Mouse (Mus musculus) kidney, postnatal 0 days (tissue): ENCODE measurements at regions not wholly inside any gene's neighbourhood (a gene's known extent, or its start where the extent isn't known, plus 50 kb on each side); places are given as distances from the start of the nearest gene placed in this dataset.

ENCODE experiments used
- ATAC-seq: fragments of 200-750 bp; cut with Nextera tagmentation; replicated peaks from 2 replicates; pipeline ENCODE4 v1.8.0; 2017; ENCODE audit warnings: low read depth, moderate number of reproducible peaks, moderate TSS enrichment, moderate library complexity; ENCODE audit not compliant: low FRiP score
- DNase-seq: peaks from one replicate; pipeline ENCODE4 v3.0.0-alpha.2; 2016; ENCODE audit warnings: low spot score
- H3K27ac ChIP-seq: fragments of 300-500 bp; sonication (generic); 2 replicates; pipeline ENCODE4 v1.5.1; 2014; ENCODE audit warnings: mild to moderate bottlenecking
- H3K27me3 ChIP-seq: fragments of 300-500 bp; sonication (generic); 2 replicates; pipeline ENCODE4 v1.6.1; 2014; ENCODE audit warnings: low read length, mixed read lengths; ENCODE audit not compliant: insufficient read depth
- H3K36me3 ChIP-seq: fragments of 300-500 bp; sonication (generic); 2 replicates; pipeline ENCODE4 v1.6.1; 2014; ENCODE audit warnings: low read length, mixed read lengths; ENCODE audit not compliant: insufficient read depth
- H3K4me1 ChIP-seq: fragments of 300-500 bp; sonication (generic); replicated peaks from 2 replicates; pipeline ENCODE4 v1.6.1; 2014; ENCODE audit warnings: antibody characterized with exemption, low read length, mixed read lengths; ENCODE audit not compliant: insufficient read depth
- H3K4me2 ChIP-seq: fragments of 300-500 bp; sonication (generic); 2 replicates; pipeline ENCODE4 v1.6.1; 2014; ENCODE audit warnings: mild to moderate bottlenecking, low read length, moderate library complexity, mixed read lengths
- H3K4me3 ChIP-seq: fragments of 300-500 bp; sonication (generic); replicated peaks from 2 replicates; pipeline ENCODE4 v1.5.1; 2014; ENCODE audit warnings: low read depth, low read length
- H3K9ac ChIP-seq: fragments of 300-500 bp; sonication (generic); 2 replicates; pipeline ENCODE4 v1.6.1; 2014; ENCODE audit warnings: low read depth, low read length
- H3K9me3 ChIP-seq: fragments of 300-500 bp; sonication (generic); replicated peaks from 2 replicates; pipeline ENCODE4 v1.6.1; 2016; ENCODE audit warnings: low read length, inconsistent platforms, mixed read lengths
- CTCF ChIP-seq: IDR thresholded peaks from 2 replicates; pipeline ENCODE4 v1.5.1; 2016; ENCODE audit warnings: antibody characterized with exemption, low read depth, mild to moderate bottlenecking, moderate library complexity
- WGBS: fragments of 180-500 bp; shearing (Covaris S2); extraction: QIAGEN DNeasy Blood & Tissue Kit; methylation state at CpG from one replicate; pipeline ENCODE4 v1.1.7; 2014; 5-methylcytosine and 5-hydroxymethylcytosine counted together

DNA sequence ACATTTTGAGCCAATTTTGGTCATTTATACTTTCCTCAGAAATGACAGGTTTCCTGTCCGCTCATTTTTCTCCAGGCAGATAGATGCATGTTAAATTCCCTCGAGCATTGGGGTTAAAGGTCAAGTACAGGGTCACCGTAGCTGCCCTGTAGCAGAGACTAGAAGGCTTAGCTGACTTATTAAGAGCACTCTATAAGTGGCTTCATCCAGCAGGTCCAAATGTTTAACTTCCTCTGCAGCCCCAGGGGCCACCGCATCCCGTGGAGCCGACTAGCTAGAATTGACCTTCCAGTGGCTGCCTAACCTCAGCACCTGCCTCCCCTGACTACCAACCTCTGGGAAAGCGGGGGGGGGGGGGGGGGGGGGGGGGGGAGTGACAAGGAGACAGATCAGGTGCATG lies 114.7 kb downstream of the Rpl14 start:
- no peaks in the 10 kb centered on the region for H3K36me3 ChIP-seq
- H3K27me3 ChIP-seq = no peaks in the 10 kb centered on the region
- DNase-seq (no peak), ATAC-seq (no peak)
- no peaks in the 10 kb centered on the region for H3K9me3 ChIP-seq
- H3K9ac ChIP-seq = no peak overlapping the region
- no peak for TF ChIP-seq CTCF
- WGBS = 15% methylated on average over 6 of the region's 7 CpGs
- H3K27ac ChIP-seq = no peak overlapping the region
- H3K4me3 ChIP-seq = no peak overlapping the region
- no peak overlapping the region for H3K4me2 ChIP-seq
- H3K4me1 ChIP-seq = peaks cover 10% of the 10 kb centered on the region

- Histone ChIP-seq H3K9me3 (no peaks in the 10 kb centered on the region), H3K4me1 (peaks cover 18% of the 10 kb centered on the region), H3K4me3 (no peak overlapping the region), H3K9ac (no peak overlapping the region), H3K36me3 (no peaks in the 10 kb centered on the region), H3K27ac (no peak overlapping the region), H3K4me2 (no peak overlapping the region), H3K27me3 (no peaks in the 10 kb centered on the region)
- TF ChIP-seq CTCF = no peak
- DNase-seq (no peak), ATAC-seq (no peak)
- WGBS = 83% methylated on average over 11 of the region's 11 CpGs
Observed at GRCm38 (mm10) chr9:120689025-120689424, 117.8 kb downstream of the Rpl14 start.

GRCm38 (mm10) chr9:120690510-120690909 lies 119.3 kb downstream of the Rpl14 start:
- Histone ChIP-seq H3K4me2 (no peak overlapping the region), H3K4me1 (peaks cover 18% of the 10 kb centered on the region), H3K36me3 (no peaks in the 10 kb centered on the region), H3K9me3 (no peaks in the 10 kb centered on the region), H3K9ac (no peak overlapping the region), H3K27ac (peak overlapping the region; percentile 92), H3K27me3 (no peaks in the 10 kb centered on the region), H3K4me3 (no peak overlapping the region)
- 17% methylated on average over 5 of the region's 5 CpGs for WGBS
- no peak for DNase-seq
- no peak for ATAC-seq
- 0 out of 2 replicates have a peak, but pooled peaks have one; percentile 1 for TF ChIP-seq CTCF

- 4% methylated on average over 30 of the region's 30 CpGs for WGBS
- no peaks in the 10 kb centered on the region for H3K27me3 ChIP-seq
- H3K4me1 ChIP-seq = peaks cover 18% of the 10 kb centered on the region
- H3K9me3 ChIP-seq = no peaks in the 10 kb centered on the region
- H3K27ac ChIP-seq = peak overlapping the region; percentile 92
- 0 out of 2 replicates have a peak overlapping the region, but pooled peaks have one; percentile 23 for H3K9ac ChIP-seq
- TF ChIP-seq CTCF = peak; percentile 65
- peak overlapping the region; percentile 43 for H3K4me2 ChIP-seq
- no peaks in the 10 kb centered on the region for H3K36me3 ChIP-seq
- ATAC-seq = peak; percentile 90
- DNase-seq = peak; percentile 97
- H3K4me3 ChIP-seq = no peak overlapping the region
Observed at GRCm38 (mm10) chr9:120690961-120691941, 120.0 kb downstream of the Rpl14 start.

DNA sequence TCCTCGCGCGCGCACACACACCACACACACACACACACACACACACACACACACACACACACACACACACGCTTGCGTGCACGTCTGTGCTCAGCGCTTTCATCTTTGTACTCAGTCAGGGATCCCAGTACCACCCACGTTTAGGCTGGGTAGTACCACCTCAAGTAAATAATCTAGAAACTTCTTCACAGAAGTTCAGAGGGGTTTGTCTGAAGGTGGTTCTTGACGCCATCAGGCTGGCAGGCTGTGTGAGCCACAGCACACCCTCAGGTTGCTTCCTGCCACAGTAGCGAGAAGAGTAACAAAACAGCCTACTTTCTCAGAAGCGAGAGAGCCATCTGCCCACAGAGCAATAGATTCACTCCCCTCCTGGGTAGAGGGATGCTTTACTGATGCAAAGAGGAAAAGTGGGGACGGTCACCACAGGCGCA lies 120.7 kb downstream of the Rpl14 start:
- Histone ChIP-seq H3K36me3 (no peaks in the 10 kb centered on the region), H3K4me2 (peak overlapping the region; percentile 43), H3K9ac (no peak overlapping the region), H3K4me3 (no peak overlapping the region), H3K9me3 (no peaks in the 10 kb centered on the region), H3K4me1 (peaks cover 18% of the 10 kb centered on the region), H3K27me3 (no peaks in the 10 kb centered on the region), H3K27ac (peak overlapping the region; percentile 92)
- no peak for TF ChIP-seq CTCF
- ATAC-seq = no peak; the same call in 1 of the 2 replicates
- DNase-seq = no peak
- 15% methylated on average over 13 of the region's 14 CpGs for WGBS

DNA sequence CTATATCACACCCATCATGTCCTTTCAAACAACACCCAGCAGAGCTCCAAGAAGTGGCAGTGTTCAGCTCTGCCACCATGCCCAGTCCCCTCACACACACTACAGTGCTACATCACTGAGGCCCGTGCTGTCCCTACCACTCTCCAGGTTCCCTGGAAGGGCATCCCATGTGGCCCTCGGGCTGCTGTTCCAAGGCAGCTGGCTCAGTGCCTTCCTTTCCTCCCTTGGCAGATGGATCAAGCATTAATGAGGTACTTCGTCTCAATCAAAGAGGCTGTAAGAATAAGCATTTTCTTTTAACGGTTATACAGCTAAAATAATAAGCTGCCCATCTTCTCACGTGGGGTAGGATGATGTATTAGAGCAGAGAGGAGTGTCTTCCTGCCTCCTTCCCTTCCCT lies 123.2 kb downstream of the Rpl14 start:
- Histone ChIP-seq H3K9ac (no peak overlapping the region), H3K4me3 (no peak overlapping the region), H3K4me2 (no peak overlapping the region), H3K4me1 (peaks cover 18% of the 10 kb centered on the region), H3K27ac (no peak overlapping the region), H3K27me3 (no peaks in the 10 kb centered on the region), H3K9me3 (no peaks in the 10 kb centered on the region), H3K36me3 (no peaks in the 10 kb centered on the region)
- ATAC-seq (no peak), DNase-seq (no peak)
- TF ChIP-seq CTCF = no peak
- 35% methylated on average over 5 of the region's 5 CpGs for WGBS
